Mouse (Mus musculus) ovary, adult 18-20 months (tissue): ENCODE results near the gene Ces2f.
"Not testable (repeated sequence)": the region's sequence is repeated elsewhere in the genome, so short reads cannot be mapped to it uniquely, and the experiment has no call there.

Experiments used
- DNase-seq: peaks from one replicate; pipeline ENCODE4 v3.0.0; 2022; ENCODE audit warnings: low spot score, mixed read lengths

The Ces2f gene

DNA sequence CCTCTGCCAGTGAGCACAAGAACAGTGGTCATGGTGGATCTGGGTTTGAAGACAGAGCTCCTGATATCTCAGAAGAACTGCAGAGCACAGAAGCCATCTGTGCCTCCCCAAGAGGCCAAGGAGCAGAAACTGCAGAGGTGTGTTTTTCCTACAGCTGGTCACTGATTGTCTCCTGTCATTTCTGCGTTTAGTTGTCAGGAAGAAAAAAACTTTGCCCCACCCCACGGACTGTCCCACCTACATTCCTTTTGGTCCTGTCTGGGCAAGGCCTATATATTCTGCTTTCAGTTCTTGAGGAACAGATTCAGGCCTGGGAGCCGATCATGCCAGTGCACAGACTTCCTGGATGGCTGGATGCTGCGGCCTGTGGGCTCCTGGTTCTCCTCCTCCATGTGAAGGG lies at the start of gene Ces2f:
TSS of gene Ces2f (plus strand) at position 301 of the 400 bp plus-strand sequence.
- DNase-seq = no peak

DNA sequence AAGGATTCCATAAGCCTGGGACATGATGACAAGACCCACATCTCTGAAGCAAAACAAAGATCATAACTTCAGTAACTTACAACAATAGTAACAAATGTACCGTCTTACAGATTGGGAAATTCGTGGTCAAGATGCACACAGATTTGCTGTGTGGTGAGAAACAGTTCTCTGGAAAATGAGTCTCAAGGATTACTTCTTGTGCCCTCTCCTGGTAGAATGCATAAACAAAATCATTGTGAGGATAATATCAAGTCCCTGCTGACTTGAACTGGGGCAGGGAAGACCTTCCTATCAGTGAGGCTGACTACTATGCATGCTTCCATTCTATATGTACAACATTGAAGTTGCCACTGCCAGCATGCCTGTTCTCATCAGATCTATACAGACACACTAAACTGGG lies 45.4 kb upstream of the Ces2f start:
- no peak for DNase-seq

DNA sequence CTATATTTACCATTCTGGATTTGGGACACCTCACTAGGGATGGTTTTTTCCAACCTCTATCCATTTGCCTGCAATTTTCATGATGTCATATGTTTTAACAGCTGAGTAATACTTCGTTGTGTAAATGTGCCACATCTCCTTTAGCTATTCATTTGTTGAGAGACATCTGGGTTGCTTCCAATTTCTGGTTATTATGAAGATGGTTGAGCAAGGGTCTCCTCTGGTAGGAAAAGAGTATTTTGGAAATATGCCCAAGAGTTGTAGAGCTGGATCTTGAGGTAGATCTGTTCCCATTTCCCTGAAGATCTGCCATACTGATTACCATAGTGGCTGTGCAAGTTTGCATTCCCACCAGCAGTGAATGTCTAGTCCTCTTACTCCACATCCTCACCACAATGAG lies 40.0 kb upstream of the Ces2f start:
- no peak for DNase-seq

DNA sequence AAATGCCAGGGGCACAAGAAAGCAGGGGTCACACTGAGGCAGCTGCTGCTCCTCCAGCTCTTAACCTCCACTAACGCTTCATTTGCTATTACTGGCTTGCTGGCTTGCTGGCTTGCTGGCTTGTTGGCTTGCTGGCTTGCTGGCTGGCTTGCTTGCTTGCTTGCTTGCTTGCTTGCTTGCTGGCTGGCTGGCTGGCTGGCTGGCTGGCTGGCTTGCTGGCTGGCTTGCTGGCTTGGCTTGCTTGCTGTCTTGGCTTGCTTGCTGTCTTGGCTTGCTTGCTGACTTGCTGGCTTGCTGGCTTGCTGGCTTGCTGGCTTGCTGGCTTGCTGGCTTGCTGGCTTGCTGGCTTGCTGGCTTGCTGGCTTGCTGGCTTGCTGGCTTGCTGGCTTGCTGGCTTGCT lies 38.1 kb upstream of the Ces2f start:
- peak; percentile 27 for DNase-seq

DNA sequence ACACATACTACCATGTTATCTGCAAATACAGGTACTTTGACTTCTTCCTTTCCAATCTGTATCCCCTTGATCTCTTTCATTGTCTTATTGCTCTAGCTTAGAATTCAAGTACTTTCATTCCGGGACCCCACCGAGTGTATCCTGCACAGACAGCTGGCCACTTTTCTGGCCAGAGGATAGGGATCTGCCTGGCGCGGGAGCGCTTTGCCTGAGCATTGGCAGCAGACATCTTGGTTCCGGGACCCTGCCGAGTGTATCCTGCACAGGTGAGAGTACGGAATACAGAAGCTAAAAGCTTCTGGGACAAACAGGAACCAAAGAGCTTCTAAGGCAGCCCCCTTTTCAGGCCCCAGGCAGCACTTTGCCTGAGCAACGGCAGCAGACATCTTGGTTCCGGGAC lies 37.5 kb upstream of the Ces2f start:
- not testable (repeated sequence) for DNase-seq

DNA sequence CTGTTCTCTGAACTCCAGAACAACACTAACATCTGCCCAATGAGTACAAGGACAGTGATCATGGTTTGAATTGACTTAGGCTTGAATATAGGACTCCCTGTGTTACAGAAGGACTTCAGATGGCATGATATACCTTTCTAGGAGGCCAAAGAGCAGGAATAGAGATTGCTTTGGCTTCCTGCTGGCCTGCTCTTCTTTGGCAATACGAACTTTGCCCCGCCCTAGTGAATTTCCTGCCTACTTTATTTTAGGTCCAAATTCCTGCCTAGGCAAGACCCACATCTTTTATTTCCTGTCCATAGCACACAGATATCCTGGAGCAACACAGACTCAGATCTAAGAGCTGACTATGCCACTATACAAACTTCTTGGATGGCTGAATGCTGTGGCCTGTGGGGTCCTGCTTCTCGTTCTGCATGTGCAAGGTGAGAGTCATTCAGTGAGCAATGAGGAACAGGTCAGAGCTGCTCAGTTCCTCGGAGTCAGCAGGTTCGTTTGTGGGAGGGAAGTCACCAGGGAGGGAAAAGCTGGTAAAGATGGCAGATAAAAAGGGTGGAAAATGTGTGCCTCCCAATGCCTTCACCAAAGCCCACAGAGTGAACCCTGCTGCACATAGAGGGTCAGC lies 21.1 kb upstream of the Ces2f start, which contains the start of gene Ces2e:
TSS of gene Ces2e (plus strand) at position 289 of the 625 bp plus-strand sequence.
- DNase-seq = no peak

DNA sequence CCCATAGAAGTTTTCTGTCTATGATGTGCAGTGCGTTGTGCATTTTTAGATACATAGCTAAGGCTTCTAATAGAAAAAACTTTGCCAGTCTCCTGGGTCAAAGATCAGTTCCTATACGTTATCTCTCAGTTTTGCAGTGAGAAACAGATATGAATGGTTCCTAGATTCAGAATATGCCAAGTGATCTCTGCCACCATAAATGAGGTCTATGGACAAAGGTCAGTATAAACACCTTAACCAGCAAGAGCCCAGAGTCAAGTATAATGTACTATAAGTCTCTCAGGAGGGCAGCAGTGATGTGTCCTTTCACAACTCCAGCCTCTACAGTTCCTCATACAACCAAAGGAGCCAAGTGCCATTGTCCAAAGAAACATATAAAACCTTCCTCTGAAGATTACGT lies 19.9 kb upstream of the Ces2f start:
- DNase-seq = no peak

DNA sequence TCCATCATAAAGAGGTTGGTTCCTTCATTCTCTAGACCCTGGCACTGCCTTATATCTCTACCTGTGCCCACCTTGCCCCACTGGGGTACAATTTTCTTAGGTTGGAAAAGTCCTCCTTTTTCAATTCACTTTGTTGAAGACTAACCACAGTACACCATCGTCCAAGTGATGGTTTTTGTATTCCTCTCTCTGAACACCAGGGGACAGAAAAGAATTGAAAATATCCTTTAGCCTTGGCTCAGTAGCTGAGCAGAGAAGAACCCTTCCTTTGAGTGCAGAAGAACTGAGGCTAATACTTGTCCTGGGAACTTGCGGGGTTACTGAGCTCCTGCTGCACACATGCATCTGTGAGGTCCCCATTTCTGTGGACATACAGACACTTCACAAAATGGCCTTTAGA lies 2.5 kb upstream of the Ces2f start:
- DNase-seq = no peak

DNA sequence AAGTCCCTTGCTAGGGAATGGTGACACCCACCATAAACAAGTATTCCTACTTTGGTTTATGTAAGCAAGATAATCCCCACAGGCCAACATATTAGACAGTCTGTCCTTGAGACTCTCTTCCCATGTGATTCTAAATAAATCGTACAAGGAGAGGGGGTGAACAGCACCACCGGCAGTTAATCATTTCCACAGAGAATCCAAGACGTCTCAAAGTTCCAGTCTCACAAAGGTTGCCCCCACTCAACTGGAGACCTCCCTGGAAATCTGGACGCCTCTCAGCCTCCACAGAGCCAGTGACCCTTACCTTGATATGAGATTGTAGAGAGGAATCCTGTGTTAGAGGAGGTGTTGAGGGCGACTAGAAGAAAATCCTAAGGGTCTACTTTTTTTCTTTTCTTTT lies 1.9 kb downstream of the Ces2f start:
- no peak for DNase-seq

DNA sequence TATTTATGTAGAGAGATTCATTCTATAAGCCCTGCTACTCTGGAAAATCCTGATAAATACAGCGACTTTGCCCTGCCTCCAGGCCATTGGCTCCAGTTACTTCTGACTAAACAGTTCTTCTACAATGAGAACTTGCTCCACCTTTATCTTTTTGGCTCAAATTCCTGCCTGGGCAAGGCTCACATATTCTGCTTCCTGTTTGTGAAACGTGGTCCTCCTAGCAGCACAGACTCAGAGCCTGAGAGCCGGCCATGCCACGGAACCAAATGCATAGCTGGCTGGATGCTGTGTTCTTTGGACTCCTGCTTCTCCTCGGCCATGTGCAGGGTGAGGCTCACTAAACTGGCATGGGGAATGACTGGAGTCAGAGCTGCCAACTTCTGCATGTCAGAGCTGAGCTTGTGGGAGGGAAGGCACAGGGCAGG lies 14.4 kb downstream of the Ces2f start, which contains the start of gene Ces2g:
TSS of gene Ces2g (plus strand) at position 182 of the 425 bp plus-strand sequence.
- peak; percentile 40 for DNase-seq

DNA sequence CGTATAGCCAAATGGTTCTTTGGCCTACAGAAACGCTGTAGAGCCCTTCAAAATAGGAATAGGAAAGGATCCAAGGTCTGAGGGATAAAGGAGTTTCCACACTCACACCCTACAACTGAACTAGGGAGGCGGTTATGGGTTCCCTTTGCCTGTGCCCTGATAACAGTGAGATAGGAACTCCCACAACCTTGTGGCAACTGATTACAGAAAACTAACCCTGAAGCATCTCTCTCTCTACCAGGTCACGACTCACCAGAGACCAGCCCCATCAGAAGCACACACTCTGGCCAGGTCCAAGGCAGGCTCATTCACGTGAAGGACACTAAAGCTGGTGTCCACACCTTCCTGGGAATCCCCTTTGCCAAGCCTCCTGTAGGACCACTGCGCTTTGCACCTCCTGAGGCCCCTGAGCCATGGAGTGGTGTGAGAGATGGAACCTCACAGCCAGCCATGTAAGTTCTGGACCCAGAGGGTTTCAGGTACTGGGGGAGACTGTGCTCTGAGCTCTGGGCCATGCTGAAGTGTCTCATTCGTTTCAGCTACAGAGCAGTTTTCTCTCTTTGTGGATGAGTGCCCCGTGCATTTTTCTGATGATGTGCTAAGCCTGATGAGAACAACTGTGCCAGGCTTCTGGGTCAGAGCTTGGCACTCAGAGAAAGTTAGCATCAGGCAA lies 15.2 kb downstream of the Ces2f start:
- DNase-seq = no peak

DNA sequence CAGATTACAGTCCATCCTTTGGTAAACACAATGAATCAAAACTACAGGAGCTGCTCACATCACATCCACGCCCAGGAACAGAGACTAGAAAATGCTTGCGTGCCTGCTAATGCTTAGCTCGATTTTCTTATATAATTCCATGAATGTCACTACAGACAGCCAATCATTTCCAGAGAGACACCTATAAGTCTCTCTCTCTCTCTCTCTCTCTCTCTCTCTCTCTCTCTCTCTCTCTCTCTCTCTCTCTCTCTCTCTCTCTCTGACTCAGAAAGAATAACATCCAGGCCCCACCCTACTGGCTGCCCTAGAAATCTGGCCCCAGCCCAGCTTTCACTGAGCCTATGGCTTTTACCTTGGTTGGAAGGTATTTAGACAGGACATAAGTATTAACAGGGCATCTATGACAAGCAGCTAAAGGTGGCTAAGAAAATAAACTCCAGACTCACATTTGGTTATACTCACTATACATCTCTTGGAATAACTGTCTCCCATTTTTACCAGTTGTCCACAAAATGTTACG lies 16.3 kb downstream of the Ces2f start:
- DNase-seq = no peak

DNA sequence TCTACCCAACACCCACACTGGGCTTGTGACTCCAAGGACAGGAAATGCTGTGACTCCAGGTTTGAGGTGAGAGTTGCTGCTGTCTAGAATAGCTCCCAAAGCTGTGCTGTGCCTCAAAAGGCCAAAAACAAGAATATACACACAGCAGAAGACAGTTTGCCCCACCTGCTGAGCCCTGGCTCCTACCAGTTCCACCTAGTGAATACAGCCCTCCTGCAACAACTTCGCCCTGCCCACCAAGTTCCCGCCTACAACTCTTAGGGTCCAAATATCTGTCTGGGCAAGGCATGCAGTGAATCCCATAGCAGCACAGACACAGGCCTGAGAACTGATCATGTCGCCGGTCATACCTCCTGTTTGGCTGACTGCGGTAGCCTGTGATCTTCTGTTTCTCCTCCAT lies 37.0 kb downstream of the Ces2f start:
- no peak for DNase-seq

DNA sequence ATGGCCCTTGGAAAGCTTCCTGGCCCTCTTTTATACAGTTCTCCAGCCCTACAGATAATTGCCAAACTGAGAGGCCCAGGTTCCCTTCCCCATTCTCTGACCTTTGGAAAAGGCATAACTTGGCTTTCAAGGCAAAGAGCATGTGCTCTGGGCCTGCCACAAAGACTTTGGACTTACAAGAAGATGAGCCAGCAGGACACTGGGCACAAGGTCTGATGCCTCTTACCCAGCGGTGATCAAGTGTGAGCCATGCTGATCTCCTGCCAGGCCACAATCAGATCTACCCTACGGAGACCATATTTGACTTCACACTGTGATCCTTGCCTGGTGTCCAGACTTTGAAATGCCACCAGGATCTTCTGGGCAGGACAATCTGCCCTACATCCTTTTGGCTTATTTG lies 37.8 kb downstream of the Ces2f start:
- no peak for DNase-seq

DNA sequence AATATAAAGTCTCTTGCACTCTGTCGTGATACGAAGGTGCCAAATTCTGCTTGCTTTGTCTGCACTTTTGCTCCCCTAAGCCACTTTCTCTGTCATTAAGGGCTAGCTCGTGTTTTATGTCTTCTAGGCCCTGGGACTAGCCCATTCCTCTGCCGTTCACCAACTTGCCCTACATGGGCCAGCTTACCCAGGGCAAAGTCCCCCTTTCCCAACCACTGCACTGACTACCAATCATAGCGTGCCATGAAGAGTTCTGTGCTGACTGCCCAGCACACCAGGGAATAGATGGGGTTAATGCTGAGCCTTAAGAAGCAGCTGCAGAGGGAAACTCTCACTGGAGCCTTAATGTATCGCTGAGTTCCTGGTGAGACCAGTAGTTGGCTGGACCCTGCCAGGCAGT lies 51.0 kb downstream of the Ces2f start:
- DNase-seq = no peak

DNA sequence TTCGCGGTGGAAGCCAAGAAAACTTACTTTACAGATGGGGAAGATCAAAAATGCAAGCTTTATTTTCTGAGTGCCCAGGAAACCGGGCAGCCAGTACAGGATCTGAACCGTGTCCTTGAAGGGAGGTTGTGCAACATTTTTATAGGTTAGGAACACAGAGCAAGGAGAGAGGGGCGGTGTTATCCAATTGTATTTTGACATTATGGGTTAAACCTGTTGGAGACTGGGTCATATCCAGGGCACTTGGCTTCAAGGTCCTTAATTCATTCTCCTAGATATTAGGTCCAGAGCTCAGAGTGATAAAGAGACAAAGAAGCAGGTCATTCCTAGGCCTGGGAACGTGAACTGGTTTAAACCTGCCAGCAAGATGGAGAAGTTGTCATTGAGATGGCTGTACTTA lies 52.0 kb downstream of the Ces2f start:
- DNase-seq = no peak

DNA sequence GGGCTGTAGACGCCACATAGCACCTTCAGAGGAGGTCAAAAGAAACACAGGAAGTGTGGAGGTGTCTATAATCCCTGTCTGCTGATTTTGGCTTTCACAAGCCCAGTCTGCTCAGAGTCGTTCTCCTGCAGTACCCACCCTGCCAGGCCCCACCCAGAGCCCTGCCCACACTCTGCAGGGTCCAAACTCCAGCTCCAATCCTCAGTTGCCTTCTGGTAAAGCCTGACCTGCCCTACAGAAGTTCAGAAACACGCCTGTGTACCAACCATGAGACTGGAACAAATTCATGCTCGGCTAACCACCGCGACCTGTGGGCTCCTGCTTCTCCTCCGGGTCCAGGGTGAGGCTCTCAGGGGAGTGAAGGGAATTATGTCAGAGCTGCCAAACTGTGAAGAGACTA lies 53.4 kb downstream of the Ces2f start, which contains the start of gene Ces2h:
TSS of gene Ces2h (plus strand) at position 268 of the 400 bp plus-strand sequence.
- DNase-seq = no peak
